8 mouse cellular contexts compared by ENCODE assay signal in genomic region chr2:180581002-180581401, GRCm38 (mm10). TPM values are rescaled to one million over a fixed set of nuclear protein-coding genes. Genes with fewer than 3 reads are reported as not detected.
DNase-seq lines count a peak whose midpoint lies in the region; ATAC-seq and TF ChIP-seq lines count a peak whose summit lies in the region.

Gene Mrgbp (plus strand): TSS chr2:180581304.

- peak within 1 kb of the TSS; percentile 99 for H3K4me2 ChIP-seq in liver, embryonic 12.5 days
- no peak within 1 kb of the TSS for H3K4me2 ChIP-seq in liver, postnatal 0 days (ENCODE audit: low read depth, low read length)
- no peak within 1 kb of the TSS; the same call in 1 of the 2 replicates for H3K4me2 ChIP-seq in heart, embryonic 11.5 days

- DNase-seq in liver, postnatal 0 days = no peak
- DNase-seq in layer of hippocampus, postnatal 36 days = no peak
- no peak for DNase-seq in cerebellum, postnatal 25 days
- DNase-seq in cerebellum, adult 18-20 months = no peak

- peaks cover 19% of the 10 kb centered on the region for H3K36me3 ChIP-seq in liver, embryonic 12.5 days
- peaks cover 10% of the 10 kb centered on the region for H3K36me3 ChIP-seq in liver, postnatal 0 days (replicated peaks; ENCODE audit: insufficient read depth, low read length)
- 0 out of 2 replicates have a peak, but pooled peaks cover 7% of the 10 kb centered on the region for H3K36me3 ChIP-seq in heart, embryonic 11.5 days (ENCODE audit: control insufficient read depth, insufficient read depth, low read length)

- H3K4me3 ChIP-seq in liver, embryonic 12.5 days = no peak within 1 kb of the TSS
- no peak within 1 kb of the TSS for H3K4me3 ChIP-seq in liver, postnatal 0 days (ENCODE audit: low read depth, low read length)
- H3K4me3 ChIP-seq in bone marrow, adult 2 months (replicated peaks; ENCODE audit: control insufficient read depth, low read depth, low read length) = no peak within 1 kb of the TSS
- no peak within 1 kb of the TSS for H3K4me3 ChIP-seq in heart, embryonic 11.5 days (ENCODE audit: low read depth, low read length)

- H3K27me3 ChIP-seq in liver, embryonic 12.5 days (replicated peaks) = peaks cover 23% of the 10 kb centered on the region; the same call in 1 of the 2 replicates
- no peaks in the 10 kb centered on the region for H3K27me3 ChIP-seq in liver, postnatal 0 days (ENCODE audit: insufficient read depth, low read length)
- H3K27me3 ChIP-seq in heart, embryonic 11.5 days (ENCODE audit: control insufficient read depth, insufficient read depth, low read length) = peaks cover 4% of the 10 kb centered on the region; the same call in 1 of the 2 replicates

- WGBS in liver, embryonic 12.5 days (ENCODE audit: insufficient replicate concordance) = 64% methylated on average over 3 of the region's 3 CpGs
- WGBS in liver, postnatal 0 days (ENCODE audit: insufficient replicate concordance) = 72% methylated on average over 3 of the region's 3 CpGs
- 73% methylated on average over 3 of the region's 3 CpGs for WGBS in bone marrow, adult 2 months
- WGBS in heart, embryonic 11.5 days (ENCODE audit: insufficient replicate concordance) = 71% methylated on average over 3 of the region's 3 CpGs

- TF ChIP-seq CTCF in liver, postnatal 0 days (IDR thresholded peaks at IDR 0.05; ENCODE audit: low read depth) = no peak
- TF ChIP-seq CTCF in bone marrow, adult 2 months (IDR thresholded peaks at IDR 0.05; ENCODE audit: control insufficient read depth, insufficient read depth, low read length) = no peak

- peaks cover 20% of the 10 kb centered on the region for H3K4me1 ChIP-seq in liver, embryonic 12.5 days
- H3K4me1 ChIP-seq in liver, postnatal 0 days (ENCODE audit: insufficient read depth) = peaks cover 16% of the 10 kb centered on the region
- peaks cover 5% of the 10 kb centered on the region for H3K4me1 ChIP-seq in bone marrow, adult 2 months (ENCODE audit: control insufficient read depth, insufficient read depth, low read length)
- H3K4me1 ChIP-seq in heart, embryonic 11.5 days (ENCODE audit: control insufficient read depth, insufficient read depth, low read length) = peaks cover 8% of the 10 kb centered on the region

- ATAC-seq in liver, embryonic 12.5 days = no peak
- no peak for ATAC-seq in liver, postnatal 0 days
- ATAC-seq in heart, embryonic 11.5 days (replicated peaks; ENCODE audit: insufficient number of reproducible peaks, low FRiP score, low TSS enrichment) = no peak
- ATAC-seq in megakaryocyte progenitor cell, adult 5-6 weeks (replicated peaks; ENCODE audit: poor library complexity) = peak; percentile 19; the same call in 1 of the 2 replicates

- TF ChIP-seq EP300 in liver, postnatal 0 days (IDR thresholded peaks at IDR 0.05; ENCODE audit: low read depth) = no peak

- TF ChIP-seq POLR2A in bone marrow, adult 2 months (IDR thresholded peaks at IDR 0.05; ENCODE audit: borderline replicate concordance, control insufficient read depth, low read depth, low read length) = no peak

- no peak within 1 kb of the TSS; the same call in 1 of the 2 replicates for H3K9ac ChIP-seq in liver, embryonic 12.5 days
- H3K9ac ChIP-seq in liver, postnatal 0 days (replicated peaks) = no peak within 1 kb of the TSS
- peak within 1 kb of the TSS; percentile 17; the same call in 1 of the 2 replicates for H3K9ac ChIP-seq in heart, embryonic 11.5 days (ENCODE audit: low read depth, low read length)

- no peaks in the 10 kb centered on the region for H3K9me3 ChIP-seq in liver, embryonic 12.5 days (replicated peaks)
- H3K9me3 ChIP-seq in liver, postnatal 0 days (ENCODE audit: low read length) = no peaks in the 10 kb centered on the region
- H3K9me3 ChIP-seq in heart, embryonic 11.5 days (replicated peaks; ENCODE audit: control insufficient read depth, low read length) = no peaks in the 10 kb centered on the region

- no peak within 1 kb of the TSS for H3K27ac ChIP-seq in liver, embryonic 12.5 days
- no peak within 1 kb of the TSS for H3K27ac ChIP-seq in liver, postnatal 0 days (ENCODE audit: low read depth)
- H3K27ac ChIP-seq in bone marrow, adult 2 months (ENCODE audit: control insufficient read depth, insufficient read depth, low read depth, low read length, poor library complexity) = no peak within 1 kb of the TSS
- H3K27ac ChIP-seq in heart, embryonic 11.5 days (ENCODE audit: low read depth, low read length) = no peak within 1 kb of the TSS

RNA-seq across cellular contexts. Expression of gene Mrgbp, which starts in this region (rescaled TPM):
- 15.2 and 15.6 TPM in 2 replicates for polyA plus RNA-seq in liver, embryonic 12.5 days (2016; fragmentation: Nextera tagmentation; extraction: Ambion mirVana)
- polyA plus RNA-seq in liver, postnatal 0 days (2015; fragmentation: Nextera tagmentation; extraction: Ambion mirVana) = 7.3 and 7.5 TPM in 2 replicates
- 15.1 and 23.8 TPM in 2 replicates for polyA plus RNA-seq in bone marrow, adult 2 months (2011; ENCODE audit: insufficient read depth, insufficient read length, low replicate concordance, missing spikeins)
- 23.1 and 23.9 TPM in 2 replicates for polyA plus RNA-seq in heart, embryonic 11.5 days (2014; fragmentation: Nextera tagmentation; extraction: Ambion mirVana)
- 10 to 100 TPM; 20.1 to 21.9 TPM for total RNA-seq in layer of hippocampus, postnatal 36 days (2021)
- total RNA-seq in megakaryocyte progenitor cell, adult 5-6 weeks (2015) = 34.2 and 36.6 TPM in 2 replicates
- total RNA-seq in megakaryocyte progenitor cell, adult 5-6 weeks (2017) = 27.8 and 32.7 TPM in 2 replicates
